Mouse (Mus musculus): Measurements from ENCODE around the gene Agpat2. TPM values are rescaled to one million over a fixed set of nuclear protein-coding genes. Genes with fewer than 3 reads are reported as not detected.

Gene Agpat2
- total RNA-seq (2023) = 11.7 TPM

GRCm38 (mm10) chr2:26603720-26604671 is at the start of gene Agpat2:
Gene Agpat2, minus strand, starts transcription at chr2:26604417.

GRCm38 (mm10) chr2:26627921-26628739 is 23.9 kb upstream of the Agpat2 start, which contains the start of gene Fam69b:
Gene Fam69b, plus strand, starts transcription at chr2:26628457.

GRCm38 (mm10) chr2:26586294-26587043 is 17.7 kb downstream of the Agpat2 start, which contains the start of gene Gm20532:
Gene Gm20532, plus strand, starts transcription at chr2:26586639.

GRCm38 (mm10) chr2:26579714-26580113 is 24.5 kb downstream of the Agpat2 start, which contains the start of gene Egfl7:
Gene Egfl7, plus strand, starts transcription at chr2:26580014.

Other genes starting within 250 kb of the Agpat2 start
- gene Card9, start 243.5 kb downstream of the Agpat2 start, total RNA-seq (2023) = 1.3 TPM
- gene Snapc4, start 223.8 kb downstream of the Agpat2 start, total RNA-seq (2023) = 105 TPM
- gene Entr1, start 215.1 kb downstream of the Agpat2 start, total RNA-seq (2023) = 125 TPM
- gene Pmpca, start 215.1 kb downstream of the Agpat2 start, total RNA-seq (2023) = 69.1 TPM
- gene Inpp5e, start 195.2 kb downstream of the Agpat2 start, total RNA-seq (2023) = 28.0 TPM
- 79.0 TPM for gene Sec16a, start 159.2 kb downstream of the Agpat2 start, total RNA-seq (2023)
- gene Notch1, start 87.8 kb downstream of the Agpat2 start, total RNA-seq (2023) = 123 TPM
- gene Egfl7, start 24.4 kb downstream of the Agpat2 start, total RNA-seq (2023) = 3.5 TPM
- gene Gm20532, start 17.8 kb downstream of the Agpat2 start, total RNA-seq (2023) = not detected
- gene Fam69b, start 24.0 kb upstream of the Agpat2 start, total RNA-seq (2023) = not detected
- 38.4 TPM for gene Lcn4, start 66.9 kb upstream of the Agpat2 start, total RNA-seq (2023)